Mouse (Mus musculus) liver, embryonic 15.5 days (tissue): ENCODE data around the gene Kcnn3. TPM values are rescaled to one million over a fixed set of nuclear protein-coding genes. Genes with fewer than 3 reads are reported as not detected.

Source experiments
- ATAC-seq: fragments of 200-750 bp; cut with Nextera tagmentation; 2 replicates; pipeline ENCODE4 v1.8.0; 2017; ENCODE audit warnings: moderate number of reproducible peaks, mild to moderate bottlenecking, moderate library complexity; ENCODE audit not compliant: insufficient read depth
- H3K27ac ChIP-seq: fragments of 300-500 bp; sonication (generic); replicated peaks from 2 replicates; pipeline ENCODE4 v1.5.1; 2015; ENCODE audit warnings: mild to moderate bottlenecking, inconsistent platforms
- H3K27me3 ChIP-seq: fragments of 300-500 bp; sonication (generic); 2 replicates; pipeline ENCODE4 v1.6.1; 2015; ENCODE audit warnings: mild to moderate bottlenecking, inconsistent platforms
- H3K36me3 ChIP-seq: fragments of 300-500 bp; sonication (generic); replicated peaks from 2 replicates; pipeline ENCODE4 v1.6.1; 2015; ENCODE audit warnings: moderate library complexity, mild to moderate bottlenecking, inconsistent platforms
- H3K4me1 ChIP-seq: fragments of 300-500 bp; sonication (generic); replicated peaks from 2 replicates; pipeline ENCODE4 v1.6.1; 2015; ENCODE audit warnings: inconsistent platforms
- H3K4me2 ChIP-seq: fragments of 300-500 bp; sonication (generic); 2 replicates; pipeline ENCODE4 v1.6.1; 2015; ENCODE audit warnings: moderate library complexity, mild to moderate bottlenecking, inconsistent platforms
- H3K4me3 ChIP-seq: fragments of 300-500 bp; sonication (generic); replicated peaks from 2 replicates; pipeline ENCODE4 v1.5.1; 2015; ENCODE audit warnings: mild to moderate bottlenecking, inconsistent platforms
- H3K9ac ChIP-seq: fragments of 300-500 bp; sonication (generic); 2 replicates; pipeline ENCODE4 v1.6.1; 2015; ENCODE audit warnings: moderate library complexity, mild to moderate bottlenecking, inconsistent platforms
- H3K9me3 ChIP-seq: fragments of 300-500 bp; sonication (generic); replicated peaks from 2 replicates; pipeline ENCODE4 v1.6.1; 2016; ENCODE audit warnings: inconsistent platforms
- WGBS: fragments of 180-500 bp; shearing (Covaris S2); methylation state at CpG from one replicate; pipeline ENCODE4 v1.1.7; 2015; ENCODE audit warnings: mixed read lengths; ENCODE audit not compliant: insufficient replicate concordance; 5-methylcytosine and 5-hydroxymethylcytosine counted together
- polyA plus RNA-seq: library from polyadenylated mRNA; unstranded; fragments of >200 nt; fragmentation: Nextera tagmentation; extraction: Ambion mirVana; gene quantifications from 2 replicates; pipeline ENCODE4 v1.2.1, GENCODE M21; 2015

Kcnn3 gene
- polyA plus RNA-seq, 1 experiment from 2014 or later = 0.03 TPM

DNA sequence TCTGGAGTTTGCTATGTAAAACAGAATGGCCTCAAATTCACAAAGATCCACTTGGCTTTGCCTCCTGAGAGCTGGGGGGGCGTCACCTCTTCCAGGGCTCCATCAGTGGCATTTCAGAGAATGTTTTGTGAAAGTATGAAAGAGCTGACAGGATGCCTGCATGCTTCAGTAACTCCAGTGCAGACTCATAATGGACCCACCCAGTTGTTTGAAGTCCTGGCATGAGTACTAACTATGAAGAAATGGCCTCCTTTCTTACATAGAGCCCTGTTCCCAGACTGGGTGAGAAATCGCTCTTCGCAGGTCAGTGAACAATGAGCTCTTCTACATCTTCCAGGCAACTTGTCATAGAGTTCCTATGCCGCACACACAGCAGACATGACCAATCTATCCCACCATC, 70.4 kb downstream of the Kcnn3 start:
- Histone ChIP-seq H3K27me3 (peaks cover 5% of the 10 kb centered on the region; the same call in 1 of the 2 replicates), H3K36me3 (no peaks in the 10 kb centered on the region), H3K4me2 (no peak overlapping the region), H3K4me3 (no peak overlapping the region), H3K27ac (no peak overlapping the region), H3K9ac (no peak overlapping the region), H3K9me3 (no peaks in the 10 kb centered on the region), H3K4me1 (no peaks in the 10 kb centered on the region; the same call in none of the 2 replicates)
- 70% methylated on average over 4 of the region's 4 CpGs for WGBS
- ATAC-seq = no peak

DNA sequence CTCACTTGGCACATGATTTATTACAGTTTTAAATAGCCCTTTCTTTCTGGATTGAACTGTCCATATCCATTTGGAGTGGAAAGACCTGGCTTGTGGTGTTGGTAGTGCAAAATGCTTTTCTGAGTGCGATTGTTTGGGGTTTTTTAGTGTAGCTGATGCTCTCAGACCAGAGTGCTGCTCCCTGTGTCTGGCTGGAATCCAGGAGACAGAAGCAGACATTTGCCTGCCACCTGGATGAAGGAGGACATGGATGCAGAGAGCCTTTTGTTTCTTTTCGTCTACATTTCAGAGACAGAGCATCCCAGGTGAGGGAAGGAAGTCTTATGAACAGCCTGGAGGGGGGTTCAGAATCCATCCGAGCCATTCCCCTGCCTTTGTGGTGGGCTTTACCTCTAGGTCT, 71.5 kb downstream of the Kcnn3 start:
- Histone ChIP-seq H3K4me3 (no peak overlapping the region), H3K9me3 (no peaks in the 10 kb centered on the region), H3K27me3 (peaks cover 8% of the 10 kb centered on the region), H3K4me1 (no peaks in the 10 kb centered on the region; the same call in 1 of the 2 replicates), H3K27ac (no peak overlapping the region), H3K4me2 (no peak overlapping the region), H3K9ac (no peak overlapping the region), H3K36me3 (no peaks in the 10 kb centered on the region)
- ATAC-seq = no peak
- WGBS = 57% methylated on average over 3 of the region's 3 CpGs

DNA sequence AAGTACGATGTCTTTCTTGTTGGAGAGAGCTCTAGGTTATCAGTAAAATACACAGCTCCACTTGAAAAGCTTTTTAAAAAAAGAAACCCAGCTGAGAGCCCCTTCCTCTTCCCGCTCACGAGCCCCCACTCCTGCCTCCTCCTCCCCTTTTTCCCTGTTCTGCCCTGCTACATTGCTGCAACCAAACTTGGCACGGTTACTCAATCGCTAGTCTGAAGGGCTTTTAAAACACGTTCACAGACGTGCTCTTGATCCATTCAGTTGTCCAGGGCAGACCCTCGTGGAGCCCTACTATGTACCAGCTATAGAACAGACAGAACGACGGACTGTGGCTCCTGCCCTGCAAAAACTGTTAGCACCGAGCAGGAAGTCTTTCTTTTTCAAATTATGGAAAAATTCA, 72.8 kb downstream of the Kcnn3 start:
- peaks cover 8% of the 10 kb centered on the region for H3K27me3 ChIP-seq
- no peak for ATAC-seq
- no peaks in the 10 kb centered on the region for H3K9me3 ChIP-seq
- H3K9ac ChIP-seq = no peak overlapping the region
- no peak overlapping the region for H3K27ac ChIP-seq
- no peaks in the 10 kb centered on the region for H3K36me3 ChIP-seq
- no peak overlapping the region for H3K4me2 ChIP-seq
- WGBS = 36% methylated on average over 11 of the region's 11 CpGs
- H3K4me3 ChIP-seq = no peak overlapping the region
- no peaks in the 10 kb centered on the region; the same call in 1 of the 2 replicates for H3K4me1 ChIP-seq

DNA sequence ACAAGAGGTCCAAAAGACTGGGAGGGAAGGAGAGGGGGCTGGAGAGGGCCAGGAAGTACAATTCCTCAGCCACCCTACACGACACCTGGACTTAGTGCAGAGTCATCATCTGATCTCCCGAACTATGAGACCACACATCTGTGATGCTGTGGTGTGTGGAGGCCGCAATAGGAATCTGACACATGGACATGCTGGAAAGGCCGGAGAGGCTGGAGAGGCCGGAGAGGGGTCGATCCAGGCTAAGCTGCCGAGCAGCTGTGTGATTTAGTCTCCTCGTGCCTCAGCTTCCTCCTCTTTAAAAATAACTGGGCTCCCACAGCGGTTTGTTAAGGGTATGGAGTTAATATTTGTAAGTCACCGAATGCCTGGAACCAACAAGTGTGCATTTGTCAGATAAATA, 73.6 kb downstream of the Kcnn3 start:
- Histone ChIP-seq H3K4me2 (no peak overlapping the region), H3K27me3 (peaks cover 8% of the 10 kb centered on the region), H3K9me3 (no peaks in the 10 kb centered on the region), H3K9ac (no peak overlapping the region), H3K4me1 (no peaks in the 10 kb centered on the region; the same call in 1 of the 2 replicates), H3K27ac (no peak overlapping the region), H3K4me3 (no peak overlapping the region), H3K36me3 (no peaks in the 10 kb centered on the region)
- 55% methylated on average over 10 of the region's 10 CpGs for WGBS
- no peak for ATAC-seq

DNA sequence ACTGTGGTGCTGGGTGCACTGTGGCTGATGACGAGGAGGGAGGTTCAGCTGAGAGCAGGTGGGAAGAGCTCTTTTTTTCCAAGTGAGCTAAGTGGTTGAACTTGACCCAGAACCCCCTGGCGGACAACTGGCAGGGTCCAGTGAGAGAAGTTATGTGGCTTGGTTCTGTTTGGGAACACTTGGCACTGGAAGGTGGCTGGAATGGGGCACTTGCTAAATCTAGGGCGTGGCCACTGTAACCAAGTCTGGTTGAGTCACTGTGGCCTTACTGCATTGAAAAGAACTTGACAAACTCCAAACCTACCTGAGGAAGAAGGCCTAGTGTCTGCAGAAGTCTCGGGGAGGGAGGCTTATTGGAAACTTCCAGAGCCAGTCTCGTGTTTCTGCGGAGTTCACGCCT, 78.4 kb downstream of the Kcnn3 start:
- no peaks in the 10 kb centered on the region for H3K4me1 ChIP-seq
- H3K4me3 ChIP-seq = no peak overlapping the region
- H3K4me2 ChIP-seq = no peak overlapping the region
- WGBS = 70% methylated on average over 7 of the region's 7 CpGs
- H3K27ac ChIP-seq = no peak overlapping the region
- no peak for ATAC-seq
- no peaks in the 10 kb centered on the region for H3K36me3 ChIP-seq
- H3K9ac ChIP-seq = no peak overlapping the region
- H3K27me3 ChIP-seq = peaks cover 3% of the 10 kb centered on the region; the same call in 1 of the 2 replicates
- H3K9me3 ChIP-seq = no peaks in the 10 kb centered on the region

DNA sequence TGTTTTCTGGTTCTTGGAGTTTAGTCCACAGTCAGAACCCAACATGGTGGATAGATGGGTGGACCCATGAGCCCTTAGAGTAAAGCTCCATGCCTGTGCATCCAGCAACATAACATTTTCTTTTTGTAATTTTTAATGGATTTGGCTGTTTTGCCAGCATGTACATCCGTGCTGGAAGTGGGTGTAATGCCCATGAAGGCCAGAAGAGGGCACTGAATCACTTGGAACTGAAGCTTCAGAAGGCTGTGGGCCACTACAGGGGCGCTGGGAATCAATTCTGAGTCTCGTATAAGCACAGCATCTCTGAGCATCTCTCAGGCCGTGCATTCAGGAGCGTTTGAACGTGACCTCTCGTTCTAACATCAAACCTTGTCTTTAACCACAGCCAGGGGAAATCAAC, 79.0 kb downstream of the Kcnn3 start:
- H3K4me2 ChIP-seq = no peak overlapping the region
- no peaks in the 10 kb centered on the region for H3K9me3 ChIP-seq
- ATAC-seq = no peak
- no peak overlapping the region for H3K9ac ChIP-seq
- H3K27ac ChIP-seq = no peak overlapping the region
- WGBS = 75% methylated on average over 7 of the region's 7 CpGs
- no peak overlapping the region for H3K4me3 ChIP-seq
- H3K36me3 ChIP-seq = no peaks in the 10 kb centered on the region
- H3K4me1 ChIP-seq = no peaks in the 10 kb centered on the region
- peaks cover 3% of the 10 kb centered on the region; the same call in 1 of the 2 replicates for H3K27me3 ChIP-seq

DNA sequence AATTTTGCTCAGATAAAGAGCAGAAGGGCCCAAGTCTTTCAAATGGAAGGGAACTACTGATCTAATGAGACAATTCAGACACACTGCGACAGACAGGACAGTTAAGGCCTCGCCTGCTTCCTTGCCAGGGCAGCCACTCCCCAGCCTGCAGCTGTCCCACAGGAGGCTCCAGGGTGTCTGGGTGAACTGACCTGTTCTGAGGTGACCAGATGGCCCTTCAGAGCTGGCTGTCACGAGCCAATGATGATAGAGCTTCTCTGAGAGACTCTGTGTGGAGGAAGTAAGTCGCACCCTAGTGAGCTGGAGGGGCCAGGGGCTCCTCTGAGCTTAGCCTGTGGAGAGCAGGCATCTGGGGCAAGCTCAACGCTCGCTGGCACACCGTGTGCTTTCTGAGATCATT, 81.1 kb downstream of the Kcnn3 start:
- 34% methylated on average over 7 of the region's 7 CpGs for WGBS
- H3K4me3 ChIP-seq = no peak overlapping the region
- no peak for ATAC-seq

DNA sequence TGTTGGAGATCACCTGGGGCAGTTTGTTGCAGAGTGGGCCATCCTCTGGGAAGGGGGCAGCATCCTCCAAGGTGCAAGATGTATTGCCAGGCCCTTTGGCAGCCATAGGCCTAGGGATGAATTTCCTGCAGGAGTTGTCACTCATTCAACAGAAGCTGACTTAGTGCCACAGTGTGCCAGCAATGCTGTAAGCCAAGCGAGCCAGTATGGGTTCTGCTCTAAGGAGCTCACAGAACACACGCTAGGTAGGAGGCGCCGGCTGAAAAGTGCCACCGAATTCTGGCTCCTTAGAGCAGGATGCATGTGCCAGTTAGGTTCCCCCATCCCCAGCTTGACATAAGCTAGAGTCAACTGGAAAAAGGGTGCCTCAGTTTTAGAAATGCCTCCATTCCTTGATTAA, 83.3 kb downstream of the Kcnn3 start:
- no peak for ATAC-seq
- H3K36me3 ChIP-seq = no peaks in the 10 kb centered on the region
- H3K9me3 ChIP-seq = no peaks in the 10 kb centered on the region
- H3K27ac ChIP-seq = no peak overlapping the region
- H3K9ac ChIP-seq = no peak overlapping the region
- H3K4me3 ChIP-seq = no peak overlapping the region
- H3K4me2 ChIP-seq = no peak overlapping the region
- H3K4me1 ChIP-seq = no peaks in the 10 kb centered on the region
- peaks cover 6% of the 10 kb centered on the region for H3K27me3 ChIP-seq
- WGBS = 60% methylated on average over 5 of the region's 5 CpGs

More for the DNA sequence above, 81.1 kb downstream of the Kcnn3 start:
- H3K36me3 ChIP-seq = no peaks in the 10 kb centered on the region
- H3K4me2 ChIP-seq = no peak overlapping the region
- H3K4me1 ChIP-seq = no peaks in the 10 kb centered on the region
- no peak overlapping the region for H3K27ac ChIP-seq
- H3K27me3 ChIP-seq = peaks cover 8% of the 10 kb centered on the region
- H3K9ac ChIP-seq = no peak overlapping the region
- H3K9me3 ChIP-seq = no peaks in the 10 kb centered on the region

DNA sequence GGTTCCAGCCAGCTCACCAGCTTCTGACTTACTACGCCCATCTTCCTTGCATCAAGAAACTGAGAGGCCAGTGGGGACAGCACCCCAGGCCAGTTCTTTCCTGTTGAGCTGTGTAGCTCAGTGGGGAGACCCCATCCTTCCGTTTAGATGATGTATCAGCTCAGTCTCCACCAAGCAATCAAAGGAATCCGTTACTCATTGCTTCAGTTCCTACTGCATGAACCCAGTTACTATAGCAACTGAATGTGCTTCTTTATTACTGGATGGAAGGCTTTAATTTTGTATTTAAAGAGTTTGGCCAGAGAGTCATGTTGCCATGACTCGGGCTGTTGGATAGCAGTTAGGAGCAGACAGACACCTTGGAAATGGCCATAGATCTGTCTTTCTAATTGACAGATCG, 85.3 kb downstream of the Kcnn3 start:
- H3K36me3 ChIP-seq = no peaks in the 10 kb centered on the region
- H3K27ac ChIP-seq = no peak overlapping the region
- peaks cover 6% of the 10 kb centered on the region for H3K27me3 ChIP-seq
- H3K4me1 ChIP-seq = no peaks in the 10 kb centered on the region
- ATAC-seq = no peak
- no peak overlapping the region for H3K9ac ChIP-seq
- H3K4me3 ChIP-seq = no peak overlapping the region
- WGBS = 59% methylated on average over 5 of the region's 5 CpGs
- no peaks in the 10 kb centered on the region for H3K9me3 ChIP-seq
- no peak overlapping the region for H3K4me2 ChIP-seq

DNA sequence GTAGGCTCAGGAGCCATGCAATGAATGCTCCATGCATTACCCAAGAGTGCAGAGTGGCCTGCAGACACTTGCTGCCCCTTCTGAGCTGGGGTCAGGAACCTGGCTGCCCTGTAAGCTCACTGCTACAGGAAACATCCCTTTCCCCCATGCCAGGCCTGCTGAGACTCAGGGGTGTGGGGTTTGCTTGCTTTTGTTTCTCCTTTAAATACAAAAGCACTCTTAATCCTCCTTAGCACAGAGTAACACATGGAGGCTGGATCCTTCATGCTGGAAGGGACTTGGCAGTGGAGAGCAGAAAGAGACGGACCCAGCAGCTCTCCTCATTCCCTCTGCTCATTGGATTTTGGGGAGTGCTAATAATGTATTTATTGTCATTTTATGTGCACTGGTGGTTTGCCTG, 87.4 kb downstream of the Kcnn3 start:
- WGBS = 70% methylated on average over 1 of the region's 1 CpGs

DNA sequence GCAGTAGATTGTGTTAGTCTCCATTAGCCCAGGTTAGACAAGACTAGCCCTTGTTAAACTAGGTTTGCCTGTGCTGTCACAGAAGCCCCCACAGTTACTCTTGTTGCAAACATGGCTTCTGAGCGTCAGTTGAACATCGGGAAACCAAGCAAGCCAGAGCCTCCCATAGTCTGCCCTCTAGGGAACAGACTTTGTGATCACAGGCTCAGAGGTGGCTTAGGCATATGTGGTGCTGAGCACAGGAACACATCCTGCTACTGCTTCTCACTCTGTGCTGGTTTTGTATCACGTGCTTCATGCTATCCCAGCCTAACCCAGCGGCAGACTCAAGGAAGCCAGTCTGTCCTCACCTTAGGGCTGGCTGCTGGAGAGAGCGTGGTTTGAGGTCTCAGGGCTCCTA, 92.1 kb downstream of the Kcnn3 start:
- no peak for ATAC-seq
- H3K9ac ChIP-seq = no peak overlapping the region
- H3K27ac ChIP-seq = no peak overlapping the region
- H3K4me3 ChIP-seq = no peak overlapping the region
- no peak overlapping the region for H3K4me2 ChIP-seq
- H3K36me3 ChIP-seq = no peaks in the 10 kb centered on the region
- H3K27me3 ChIP-seq = no peaks in the 10 kb centered on the region; the same call in 1 of the 2 replicates
- 55% methylated on average over 5 of the region's 5 CpGs for WGBS
- H3K4me1 ChIP-seq = no peaks in the 10 kb centered on the region
- no peaks in the 10 kb centered on the region for H3K9me3 ChIP-seq

More for the DNA sequence above, 87.4 kb downstream of the Kcnn3 start:
- Histone ChIP-seq H3K4me2 (no peak overlapping the region), H3K27me3 (peaks cover 6% of the 10 kb centered on the region), H3K36me3 (no peaks in the 10 kb centered on the region), H3K9me3 (no peaks in the 10 kb centered on the region), H3K27ac (no peak overlapping the region), H3K4me1 (no peaks in the 10 kb centered on the region), H3K9ac (no peak overlapping the region), H3K4me3 (no peak overlapping the region)
- ATAC-seq = no peak
